Mouse (Mus musculus) heart, embryonic 13.5 days (tissue): ENCODE measurements at regions not wholly inside any gene's neighbourhood (a gene's known extent, or its start where the extent isn't known, plus 50 kb on each side); places are given as distances from the start of the nearest gene placed in this dataset.
A peak's percentile ranks its signal among the peaks of the same experiment; 100 is the strongest.

ENCODE experiments used
- ATAC-seq: fragments of 200-750 bp; cut with Nextera tagmentation; 2 replicates; pipeline ENCODE4 v1.8.0; 2017; ENCODE audit warnings: moderate TSS enrichment; ENCODE audit not compliant: insufficient number of reproducible peaks, low FRiP score, low TSS enrichment; ENCODE audit errors: extremely low read depth
- H3K27ac ChIP-seq: fragments of 300-500 bp; sonication (generic); replicated peaks from 2 replicates; pipeline ENCODE4 v1.5.1; 2015; ENCODE audit warnings: moderate library complexity, mild to moderate bottlenecking, inconsistent platforms
- H3K27me3 ChIP-seq: fragments of 300-500 bp; sonication (generic); replicated peaks from 2 replicates; pipeline ENCODE4 v1.6.1; 2015; ENCODE audit warnings: mild to moderate bottlenecking, inconsistent platforms
- H3K36me3 ChIP-seq: fragments of 300-500 bp; sonication (generic); 2 replicates; pipeline ENCODE4 v1.6.1; 2015; ENCODE audit warnings: mild to moderate bottlenecking, inconsistent platforms
- H3K4me1 ChIP-seq: fragments of 300-500 bp; sonication (generic); 2 replicates; pipeline ENCODE4 v1.6.1; 2015; ENCODE audit warnings: inconsistent platforms
- H3K4me2 ChIP-seq: fragments of 300-500 bp; sonication (generic); 2 replicates; pipeline ENCODE4 v1.6.1; 2015; ENCODE audit warnings: inconsistent platforms, mild to moderate bottlenecking, moderate library complexity
- H3K4me3 ChIP-seq: fragments of 300-500 bp; sonication (generic); 2 replicates; pipeline ENCODE4 v1.5.1; 2015; ENCODE audit warnings: moderate library complexity, mild to moderate bottlenecking, inconsistent platforms
- H3K9ac ChIP-seq: fragments of 300-500 bp; sonication (generic); 2 replicates; pipeline ENCODE4 v1.6.1; 2015; ENCODE audit warnings: inconsistent platforms, mild to moderate bottlenecking, moderate library complexity
- H3K9me3 ChIP-seq: fragments of 300-500 bp; sonication (generic); 2 replicates; pipeline ENCODE4 v1.6.1; 2016; ENCODE audit warnings: inconsistent platforms
- WGBS: fragments of 180-500 bp; shearing (Covaris S2); methylation state at CpG from one replicate; pipeline ENCODE4 v1.1.7; 2015; ENCODE audit warnings: mixed read lengths; 5-methylcytosine and 5-hydroxymethylcytosine counted together

DNA sequence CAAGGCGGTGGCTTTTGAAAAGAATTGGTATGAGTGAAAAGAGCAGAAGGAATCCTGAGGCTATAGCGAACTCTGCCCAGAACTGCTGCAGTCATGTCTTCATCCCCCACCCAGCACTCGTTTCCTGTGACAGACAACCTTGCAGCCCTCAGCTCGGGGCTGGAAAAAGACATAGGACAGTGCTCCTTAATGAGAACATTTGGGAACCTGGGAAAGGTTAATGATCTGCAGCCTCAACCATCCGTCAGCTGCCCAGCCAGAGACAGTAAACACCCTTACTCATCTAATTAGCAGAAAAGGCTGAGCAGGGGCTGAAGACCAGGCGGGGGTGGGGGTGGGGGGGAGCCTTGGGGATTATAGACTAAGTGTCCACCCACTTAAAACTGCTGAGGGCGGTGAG is 76.3 kb upstream of the Arhgap36 start:
- H3K27me3 ChIP-seq: no peaks in the 10 kb centered on the region
- no peaks in the 10 kb centered on the region for H3K4me1 ChIP-seq
- no peak for ATAC-seq
- no peaks in the 10 kb centered on the region for H3K36me3 ChIP-seq
- no peaks in the 10 kb centered on the region for H3K9me3 ChIP-seq
- no peak overlapping the region for H3K9ac ChIP-seq
- no peak overlapping the region for H3K27ac ChIP-seq
- no peak overlapping the region for H3K4me2 ChIP-seq
- WGBS: 29% methylated on average over 7 of the region's 7 CpGs
- no peak overlapping the region for H3K4me3 ChIP-seq

DNA sequence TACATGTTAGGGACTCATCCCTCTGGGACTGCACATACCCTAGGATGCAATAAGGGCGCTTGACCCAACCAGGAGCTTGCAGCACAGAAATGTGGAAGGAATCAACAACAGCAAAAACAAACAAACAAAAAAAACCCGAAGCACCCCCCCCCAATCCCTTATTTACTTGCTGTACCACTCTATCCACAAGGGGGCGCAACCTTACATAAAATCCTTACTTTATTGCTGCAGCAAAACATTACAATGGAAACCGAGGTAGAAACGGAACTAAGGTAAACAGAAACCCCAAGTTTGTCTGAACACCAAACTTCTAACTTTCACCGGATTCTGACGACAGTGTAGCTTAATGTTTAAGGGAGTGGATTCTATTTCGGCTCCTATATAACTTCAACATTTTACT is 86.7 kb upstream of the Arhgap36 start:
- 17% methylated on average over 8 of the region's 8 CpGs for WGBS
- H3K4me1 ChIP-seq: no peaks in the 10 kb centered on the region
- H3K27ac ChIP-seq: no peak overlapping the region
- H3K4me3 ChIP-seq: no peak overlapping the region
- no peaks in the 10 kb centered on the region for H3K36me3 ChIP-seq
- H3K27me3 ChIP-seq: no peaks in the 10 kb centered on the region
- H3K4me2 ChIP-seq: peak overlapping the region; percentile 39
- no peaks in the 10 kb centered on the region for H3K9me3 ChIP-seq
- ATAC-seq: no peak
- H3K9ac ChIP-seq: no peak overlapping the region

DNA sequence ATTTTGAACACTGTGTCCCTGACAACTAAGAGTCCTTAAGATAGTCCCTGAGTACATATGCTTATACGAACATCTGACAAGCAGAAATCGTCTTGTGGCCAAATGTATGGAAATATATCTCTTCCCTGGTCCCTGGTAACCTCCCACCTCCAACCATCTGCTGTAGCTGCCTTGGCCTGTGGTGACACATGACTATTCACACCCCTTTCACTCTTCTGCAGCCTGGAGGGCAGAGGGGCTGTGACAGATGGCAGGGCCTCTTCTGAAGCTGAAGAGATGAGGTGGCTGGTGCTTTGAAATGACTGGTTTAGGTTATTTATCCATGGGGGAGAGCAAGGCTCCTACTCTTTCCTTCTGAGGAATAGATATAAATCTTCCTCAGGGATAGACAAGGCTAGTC is 82.3 kb upstream of the Enox2 start:
- H3K27me3 ChIP-seq: no peaks in the 10 kb centered on the region
- H3K9me3 ChIP-seq: no peaks in the 10 kb centered on the region
- 47% methylated on average over 2 of the region's 2 CpGs for WGBS
- ATAC-seq: no peak
- no peak overlapping the region for H3K4me3 ChIP-seq
- no peaks in the 10 kb centered on the region for H3K36me3 ChIP-seq
- H3K4me1 ChIP-seq: no peaks in the 10 kb centered on the region
- no peak overlapping the region for H3K4me2 ChIP-seq
- no peak overlapping the region for H3K27ac ChIP-seq
- no peak overlapping the region for H3K9ac ChIP-seq

DNA sequence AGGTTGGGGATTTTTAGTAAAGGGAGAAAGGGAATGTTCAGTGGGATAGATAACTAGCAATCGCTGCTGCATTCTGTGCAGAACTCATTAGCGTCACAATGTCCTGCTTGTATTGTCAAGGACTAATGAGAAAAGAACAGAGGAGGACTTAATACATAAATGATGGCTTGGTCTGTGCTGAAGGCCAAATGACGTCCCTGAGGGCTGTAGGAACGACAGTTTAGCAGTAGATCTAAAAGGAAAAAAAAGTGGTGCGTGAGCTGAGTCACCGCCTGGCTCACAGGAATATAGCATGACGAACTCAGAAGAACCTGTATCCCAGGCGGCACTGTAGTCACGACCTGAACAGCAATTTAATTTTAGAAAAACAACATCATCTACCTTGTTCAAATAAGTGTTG is 81.3 kb upstream of the Enox2 start:
- 60% methylated on average over 9 of the region's 9 CpGs for WGBS
- Histone ChIP-seq H3K4me3 (no peak overlapping the region), H3K9me3 (no peaks in the 10 kb centered on the region), H3K4me2 (no peak overlapping the region), H3K36me3 (no peaks in the 10 kb centered on the region), H3K4me1 (no peaks in the 10 kb centered on the region), H3K27me3 (no peaks in the 10 kb centered on the region), H3K9ac (no peak overlapping the region), H3K27ac (no peak overlapping the region)
- no peak for ATAC-seq

DNA sequence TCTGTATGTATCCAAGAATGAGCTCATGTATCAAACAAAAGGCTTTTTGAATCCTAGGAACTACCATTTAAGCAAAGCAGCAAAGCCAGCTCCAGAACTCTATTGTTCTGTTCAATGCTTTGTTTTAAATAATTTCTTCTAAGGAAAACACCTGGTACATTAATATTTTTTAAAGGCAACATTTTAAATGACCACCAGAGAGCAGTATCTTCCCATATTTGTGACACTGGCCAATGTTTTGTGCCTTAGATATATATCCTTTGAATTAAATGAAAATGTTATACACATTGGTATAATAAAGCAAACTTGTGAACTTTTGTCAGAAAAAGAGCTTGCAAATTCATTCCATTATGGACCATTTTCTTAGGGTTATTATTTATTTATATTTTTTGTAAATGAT is 58.4 kb upstream of the Enox2 start:
- no peak for ATAC-seq
- Histone ChIP-seq H3K9me3 (no peaks in the 10 kb centered on the region), H3K27me3 (no peaks in the 10 kb centered on the region), H3K4me1 (no peaks in the 10 kb centered on the region), H3K27ac (no peak overlapping the region), H3K9ac (no peak overlapping the region), H3K4me2 (no peak overlapping the region), H3K36me3 (no peaks in the 10 kb centered on the region), H3K4me3 (no peak overlapping the region)
